Mouse (Mus musculus): ENCODE results near the gene Nol6. TPM values are rescaled to one million over a fixed set of nuclear protein-coding genes. Genes with fewer than 3 reads are reported as not detected.
A peak's percentile ranks its signal among the peaks of the same experiment; 100 is the strongest.

Nol6 gene
- total RNA-seq (2021): 10 to 100 TPM; 22.2 to 24.9 TPM

GRCm38 (mm10) chr4:41124180-41124951 is at the start of gene Nol6:
Nol6 (minus strand) TSS chr4:41124455.
- peak; percentile 98 for DNase-seq

GRCm38 (mm10) chr4:41170970-41171369 is 46.7 kb upstream of the Nol6 start:
- no peak for DNase-seq

DNA sequence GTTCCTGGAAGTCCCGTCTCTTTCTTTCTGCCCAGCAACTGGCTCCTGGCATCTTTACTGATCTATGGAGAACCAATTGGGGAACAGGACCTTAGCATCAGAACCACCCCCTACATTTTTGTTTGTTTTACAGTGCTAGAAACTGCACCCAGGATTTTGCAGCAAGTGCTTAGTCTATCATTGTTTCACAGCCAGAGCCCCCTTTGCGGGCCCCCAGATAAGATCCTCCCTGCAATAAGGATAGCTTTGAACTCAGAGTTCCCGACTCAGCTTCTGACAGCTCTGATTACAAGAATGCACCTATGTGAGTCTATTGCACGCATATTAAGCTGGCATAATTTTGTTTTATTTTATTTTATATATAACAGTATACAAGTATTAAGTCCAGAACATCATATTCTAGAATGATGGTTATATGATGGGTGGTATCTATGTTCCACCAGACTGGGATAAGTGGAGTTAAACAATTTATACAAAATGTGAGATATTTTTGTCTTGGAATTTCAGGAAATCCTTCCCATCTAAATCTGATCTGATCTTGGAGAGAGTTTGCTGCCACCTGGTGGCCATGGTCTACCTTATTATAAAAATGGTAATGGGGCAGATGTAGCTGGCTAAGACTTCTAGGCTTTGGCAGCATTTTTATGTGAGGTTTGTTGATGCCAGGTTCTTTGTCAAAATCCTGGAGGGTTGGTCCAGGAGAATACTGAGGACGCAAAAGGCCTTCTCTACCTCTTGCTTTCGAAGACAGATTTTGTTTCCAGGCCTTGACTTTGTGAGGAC is 41.6 kb upstream of the Nol6 start:
- DNase-seq: peak; percentile 80

- no peak for DNase-seq
These were observed 40.7 kb upstream of the Nol6 start for GRCm38 (mm10) chr4:41164974-41165373.

- no peak for DNase-seq
These were observed 37.0 kb upstream of the Nol6 start for GRCm38 (mm10) chr4:41161232-41161631.

- no peak for DNase-seq
These were observed 34.0 kb upstream of the Nol6 start for GRCm38 (mm10) chr4:41158251-41158650.

- DNase-seq: no peak
These were observed 32.7 kb upstream of the Nol6 start for GRCm38 (mm10) chr4:41156961-41157360.

- DNase-seq: no peak
These were observed 28.9 kb upstream of the Nol6 start for GRCm38 (mm10) chr4:41153146-41153545.

- no peak for DNase-seq
These were observed 26.9 kb upstream of the Nol6 start for GRCm38 (mm10) chr4:41151186-41151585.

DNA sequence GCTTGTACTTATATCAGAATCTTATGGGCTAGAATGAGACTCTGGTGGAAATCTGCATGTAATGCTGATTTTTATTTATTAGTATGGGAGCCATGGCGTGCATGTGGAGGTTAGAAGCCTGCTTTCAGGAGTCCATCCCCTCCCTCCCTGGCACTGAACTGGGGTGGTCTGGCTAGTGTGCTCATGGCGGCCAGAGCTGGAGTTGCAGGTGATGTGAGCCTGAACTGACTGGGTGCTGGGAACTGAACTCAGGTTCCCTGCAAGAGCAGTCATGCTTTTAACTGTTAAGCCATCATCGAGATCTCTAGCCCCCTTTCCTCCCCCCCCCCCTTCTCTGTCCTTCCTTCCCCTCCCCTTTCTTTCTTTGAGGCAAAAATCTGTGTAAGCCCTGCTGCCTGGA is 25.6 kb upstream of the Nol6 start:
- DNase-seq: no peak

DNA sequence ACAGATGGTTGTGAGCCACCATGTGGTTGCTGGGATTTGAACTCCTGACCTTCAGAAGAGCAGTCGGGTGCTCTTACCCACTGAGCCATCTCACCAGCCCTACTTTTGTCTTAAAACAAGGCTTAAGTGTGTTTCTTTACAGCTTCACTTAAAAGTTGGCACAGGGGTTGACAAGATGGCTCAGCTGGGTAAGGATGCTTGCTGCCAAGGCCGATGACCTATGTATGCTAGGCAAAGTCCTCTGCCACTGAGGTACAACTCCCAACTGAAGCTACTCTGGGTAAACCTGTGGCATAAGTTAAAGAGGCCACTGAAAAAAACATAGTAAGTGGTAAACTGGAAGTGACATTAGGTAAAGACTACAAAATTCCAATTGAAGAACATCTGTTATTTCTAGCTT is 18.3 kb upstream of the Nol6 start:
- DNase-seq: no peak

DNA sequence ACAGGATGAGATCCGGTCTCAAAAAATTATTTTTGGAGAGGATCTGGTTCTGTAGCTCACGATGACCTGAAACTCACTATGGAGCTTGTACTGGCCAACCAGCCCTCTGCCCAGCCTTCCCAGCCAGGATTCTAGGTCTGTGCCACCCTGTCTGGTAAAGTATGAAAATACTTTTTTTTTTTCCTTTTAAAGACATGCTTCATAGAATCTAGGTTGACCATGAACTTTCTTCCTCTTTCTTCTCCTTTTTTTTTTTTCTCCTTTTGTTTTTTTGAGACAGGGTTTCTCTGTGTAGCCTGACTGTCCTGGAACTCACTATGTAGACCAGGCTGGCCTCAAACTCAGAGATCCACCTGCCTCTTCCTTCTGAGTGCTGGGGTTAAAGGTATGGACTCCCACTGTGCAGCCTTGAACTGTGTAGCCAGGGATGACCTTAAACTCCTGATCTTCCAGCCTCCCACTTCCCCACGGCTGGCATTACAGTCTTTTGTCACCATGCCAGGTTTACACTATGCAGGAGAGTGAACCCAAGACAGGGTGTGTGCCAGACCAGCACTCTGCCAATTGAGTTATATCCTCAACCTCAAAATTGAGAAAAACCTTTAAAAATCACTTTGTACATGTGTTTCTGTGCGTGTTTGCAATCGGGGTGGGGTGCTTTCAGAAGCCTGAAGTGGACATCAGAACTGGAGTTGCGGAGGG is 16.1 kb upstream of the Nol6 start:
- no peak for DNase-seq

- DNase-seq: no peak
These were observed 12.6 kb upstream of the Nol6 start for GRCm38 (mm10) chr4:41136811-41137210.

- peak; percentile 47 for DNase-seq
These were observed 12.2 kb upstream of the Nol6 start for GRCm38 (mm10) chr4:41136454-41136805.

DNA sequence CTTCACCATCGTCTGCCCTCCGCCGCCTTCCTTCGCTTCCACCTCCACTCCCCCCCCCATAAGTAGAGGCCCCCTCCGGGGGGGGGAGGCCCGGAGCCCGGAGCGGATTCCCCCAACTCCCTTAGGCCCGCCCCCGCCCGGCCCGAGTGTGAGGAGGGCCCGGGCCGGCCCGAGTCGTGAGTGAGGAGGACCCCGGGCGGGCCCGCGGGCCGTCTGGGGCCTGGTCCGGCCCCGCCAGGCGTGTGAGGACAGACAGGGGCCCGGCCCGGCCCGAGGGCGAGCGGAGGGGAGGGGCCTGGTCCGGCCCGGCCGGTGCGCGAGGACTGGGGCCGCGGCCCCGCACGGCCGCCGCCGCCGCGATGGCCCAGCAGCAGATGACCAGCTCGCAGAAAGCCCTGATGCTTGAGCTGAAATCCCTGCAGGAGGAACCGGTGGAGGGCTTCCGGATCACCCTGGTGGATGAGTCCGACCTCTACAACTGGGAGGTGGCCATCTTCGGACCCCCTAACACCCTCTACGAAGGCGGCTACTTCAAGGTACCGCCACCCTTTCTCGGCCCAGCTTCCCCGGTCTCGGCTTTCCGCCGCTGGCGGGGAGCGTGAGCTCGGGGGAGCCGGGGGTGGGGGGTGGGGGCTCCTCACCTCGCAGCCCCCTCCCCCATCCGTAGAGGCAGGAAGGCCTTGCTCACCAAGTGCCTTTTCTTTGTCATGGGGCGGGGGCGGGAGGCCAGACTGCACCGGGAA is 11.6 kb upstream of the Nol6 start, which contains the start of gene Ube2r2:
TSS of gene Ube2r2 (plus strand) at position 33 of the 743 bp plus-strand sequence.
- DNase-seq: peak; percentile 74

DNA sequence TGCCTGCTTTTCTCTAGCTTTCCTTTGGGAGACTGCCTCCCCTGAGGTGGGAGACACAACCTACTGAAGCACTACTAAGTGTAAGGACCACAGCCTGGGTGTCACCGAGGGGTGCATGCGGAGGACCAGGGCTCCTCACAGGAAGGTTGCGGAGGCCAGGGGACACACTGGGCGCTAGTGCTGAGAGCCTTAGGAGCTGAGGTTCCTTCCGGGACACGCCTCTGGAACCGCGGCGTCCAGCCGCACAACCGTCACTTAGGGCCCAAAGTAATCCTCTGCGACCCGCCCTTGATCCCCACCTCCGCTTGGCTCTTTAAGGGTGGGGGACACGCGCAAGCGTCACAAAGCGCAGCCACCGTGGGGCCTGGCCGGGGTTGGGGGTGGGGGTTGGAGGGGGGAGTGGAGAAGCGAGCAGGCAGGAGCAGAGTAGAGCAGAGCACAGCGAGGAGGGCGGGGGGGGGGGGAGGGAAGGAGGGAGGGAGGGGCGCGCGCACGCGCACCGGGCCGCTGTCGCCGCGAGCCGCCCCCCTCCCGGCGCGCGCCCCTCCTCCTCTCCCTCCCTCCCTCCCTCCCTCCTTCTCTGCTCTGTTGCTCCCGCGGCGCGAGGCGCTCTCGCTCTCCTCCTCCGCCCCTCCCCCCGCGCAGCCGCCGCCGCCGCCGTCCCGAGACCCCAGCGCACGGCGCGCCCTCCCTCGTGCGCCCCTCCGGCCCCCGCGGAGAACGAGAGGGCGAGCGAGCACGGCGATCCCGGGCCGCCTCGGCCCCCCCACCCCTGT is 10.9 kb upstream of the Nol6 start:
- peak; percentile 85 for DNase-seq

GRCm38 (mm10) chr4:41133529-41134291 is 9.5 kb upstream of the Nol6 start:
- DNase-seq: no peak

DNA sequence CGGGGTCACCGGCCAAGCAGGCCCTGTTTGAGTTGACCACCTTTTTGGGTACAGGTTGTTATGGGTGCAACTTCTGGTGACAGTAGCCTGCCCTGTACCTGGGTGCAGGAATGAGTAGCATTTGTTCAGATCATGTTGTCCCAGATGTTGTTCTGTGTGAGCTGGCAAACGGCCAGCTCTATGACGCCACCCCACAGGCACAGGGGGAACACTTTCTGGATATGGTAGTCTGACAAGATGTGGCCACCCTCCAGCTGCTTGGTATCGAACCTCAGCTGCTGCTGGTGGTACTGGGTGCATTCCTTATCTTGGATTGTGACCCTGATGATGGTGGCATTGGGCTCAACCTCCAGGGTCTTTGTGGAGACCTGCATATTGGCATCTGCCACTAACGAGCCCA is 8.2 kb upstream of the Nol6 start:
- no peak for DNase-seq

DNA sequence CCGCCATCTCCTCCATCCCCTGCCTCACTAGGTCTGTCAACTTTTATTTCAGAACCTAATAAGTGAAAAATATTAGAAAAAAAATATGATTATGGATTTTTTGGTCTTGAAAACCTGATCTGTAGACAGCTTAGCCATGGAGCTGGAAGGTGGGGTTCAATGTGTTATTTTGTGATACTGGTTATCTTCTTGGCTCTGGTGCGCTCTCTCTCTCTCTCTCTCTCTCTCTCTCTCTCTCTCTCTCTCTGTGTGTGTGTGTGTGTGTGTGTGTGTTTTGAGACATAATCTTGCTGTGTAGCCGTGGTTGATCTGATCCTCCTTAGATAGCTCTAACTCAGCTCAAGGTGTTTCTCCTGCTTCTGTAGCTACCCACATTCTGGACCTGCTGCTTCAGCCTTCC is 5.6 kb upstream of the Nol6 start:
- no peak for DNase-seq

DNA sequence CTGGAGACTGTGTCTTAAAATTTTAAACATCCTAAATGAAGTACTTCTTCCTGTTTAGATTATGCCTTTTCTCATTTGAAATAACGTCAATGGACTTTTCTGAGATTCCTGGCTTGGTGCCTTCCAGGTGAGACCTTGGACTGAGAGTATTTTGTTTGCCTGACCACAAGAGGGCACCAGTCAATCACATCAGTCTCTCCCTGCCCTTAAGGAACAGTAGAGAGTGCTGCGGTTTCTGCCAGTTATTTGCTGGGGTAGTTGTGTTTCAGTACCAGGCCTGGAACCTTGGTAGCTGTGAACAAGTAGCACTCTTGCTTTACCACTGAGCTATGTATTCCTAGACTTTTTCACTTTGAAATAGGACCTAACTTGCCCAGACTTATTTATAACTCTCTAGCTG is 5.2 kb upstream of the Nol6 start:
- peak; percentile 72 for DNase-seq

All from heart, postnatal 4 days (tissue).